Mouse (Mus musculus): Measurements from ENCODE around the gene Arhgef12.

The Arhgef12 gene

DNA sequence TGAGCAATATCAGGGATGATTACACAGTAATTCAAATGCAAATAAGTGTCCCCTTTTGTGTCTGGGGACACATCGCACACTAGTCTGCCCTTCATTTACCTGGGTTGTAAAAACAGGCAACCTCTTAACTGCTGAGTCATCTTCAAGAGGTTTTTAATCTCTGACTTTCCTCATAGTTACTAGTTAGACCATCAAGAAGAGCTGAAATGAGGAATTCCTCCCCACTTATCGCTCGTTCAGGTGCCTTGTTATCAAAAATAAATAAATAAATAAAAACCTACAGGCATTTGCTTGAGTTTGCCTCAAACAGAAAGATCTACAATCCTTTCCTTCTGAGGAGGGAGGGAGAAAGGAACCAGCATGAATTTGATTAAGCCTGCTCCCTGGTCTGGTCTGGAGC, 1.7 kb upstream of the Arhgef12 start:
- DNase-seq (ENCODE audit: low spot score in 2 of 2) = no peak

- DNase-seq (ENCODE audit: low spot score in 2 of 2) = no peak
Observed at GRCm38 (mm10) chr9:43108081-43108480, 1.0 kb upstream of the Arhgef12 start.

DNA sequence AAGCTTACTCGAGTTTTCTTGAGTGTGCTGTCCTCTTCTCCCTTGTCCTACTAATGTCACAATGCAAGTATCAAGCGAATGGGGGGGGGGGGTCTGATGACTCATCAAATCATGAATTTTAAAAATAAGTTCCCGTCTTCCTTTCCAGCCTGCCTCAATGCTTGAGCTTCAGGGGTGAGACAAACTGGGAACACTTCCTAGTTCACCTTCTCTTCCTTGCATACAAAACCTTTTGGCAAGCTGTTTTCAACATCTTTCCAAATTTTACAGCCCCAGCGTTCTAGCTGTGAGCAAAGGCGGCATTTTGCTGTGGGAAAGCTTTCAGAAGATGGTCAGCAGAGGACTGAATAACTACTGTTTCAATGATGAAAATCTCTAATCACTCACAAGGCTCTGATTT, 516 bp upstream of the Arhgef12 start:
- DNase-seq (ENCODE audit: low spot score in 2 of 2) = no peak

DNA sequence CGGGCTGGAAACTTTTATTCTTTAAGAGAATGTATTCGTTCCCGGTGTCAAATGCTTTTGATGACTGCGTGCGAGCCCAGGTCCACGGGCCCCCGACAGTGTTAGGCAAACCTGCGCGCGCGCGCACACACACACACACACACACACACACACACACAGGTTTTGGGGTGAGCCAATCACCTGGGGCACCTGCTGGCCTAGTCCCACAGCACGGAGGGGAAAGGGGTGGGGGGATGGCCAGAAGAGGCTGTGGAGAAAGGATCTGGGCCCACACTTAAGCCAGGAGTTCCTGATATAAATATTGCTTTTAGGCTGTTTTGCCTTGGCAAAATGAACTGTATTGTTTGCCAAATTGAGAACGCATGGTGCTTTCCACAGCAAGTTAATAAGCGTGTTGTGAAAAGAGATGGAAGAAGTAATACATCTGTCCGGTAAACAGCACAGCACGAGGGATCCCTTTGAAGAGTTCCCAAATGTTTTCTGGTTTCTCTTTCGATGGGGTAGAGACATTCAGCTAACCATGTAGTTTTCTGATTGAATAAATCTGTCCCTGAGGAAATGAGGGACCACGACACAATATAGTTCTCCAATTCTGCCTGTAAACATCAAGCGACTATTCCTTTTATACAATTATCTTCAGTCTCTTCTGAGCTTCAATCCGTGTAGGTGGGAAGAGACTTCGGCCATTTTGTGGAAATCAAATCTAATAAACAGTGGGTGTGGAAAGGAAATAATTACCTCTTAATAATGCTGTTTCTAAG, 433 bp downstream of the Arhgef12 start:
- peak in 1 of 2 experiments; percentile 4 for DNase-seq (ENCODE audit: low spot score in 2 of 2)

DNA sequence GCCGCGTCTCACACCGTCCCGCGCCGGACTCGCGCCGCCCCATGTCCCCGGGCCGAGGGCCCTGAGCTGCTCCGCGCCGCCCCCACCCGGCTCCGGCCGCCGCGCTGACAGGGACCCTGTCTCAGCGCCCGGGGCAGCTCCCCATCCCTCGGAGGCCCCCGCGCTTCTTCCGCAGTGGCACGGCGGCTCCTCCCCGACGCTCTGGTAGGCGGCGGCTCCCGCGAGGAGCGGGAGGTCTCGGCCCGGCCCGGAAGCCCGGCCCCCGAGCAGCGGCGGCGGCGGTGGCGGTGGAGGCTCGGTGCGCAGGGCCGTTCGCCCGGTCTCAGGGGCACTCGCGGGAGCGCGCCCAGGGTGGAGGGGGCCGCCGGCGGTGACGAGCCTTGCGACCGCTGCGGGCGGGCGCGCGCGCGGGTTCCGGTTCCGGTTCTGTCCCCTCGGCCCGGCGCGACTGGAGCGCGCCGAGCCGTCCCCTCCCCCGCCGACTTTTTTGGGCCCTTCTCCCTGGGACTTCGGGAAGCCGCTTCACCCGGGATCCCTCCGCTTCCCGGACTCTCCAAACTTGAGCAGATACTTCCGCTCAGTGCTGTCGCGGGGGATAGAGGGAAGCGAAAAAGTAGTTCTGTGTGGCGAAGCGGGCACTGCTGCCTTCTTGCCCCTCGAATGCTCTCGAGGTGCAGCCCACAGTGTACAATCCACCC, 1.2 kb downstream of the Arhgef12 start:
- peak; percentile 11 to 40 for DNase-seq (ENCODE audit: low spot score in 2 of 2)

GRCm38 (mm10) chr9:43104873-43105663, 2.0 kb downstream of the Arhgef12 start:
- DNase-seq (ENCODE audit: low spot score in 2 of 2) = peak in 1 of 2 experiments; percentile 4

GRCm38 (mm10) chr9:43104526-43104872, 2.5 kb downstream of the Arhgef12 start:
- no peak for DNase-seq (ENCODE audit: low spot score in 2 of 2)

- no peak for DNase-seq (ENCODE audit: low spot score in 2 of 2)
Observed at GRCm38 (mm10) chr9:43103675-43104299, 3.3 kb downstream of the Arhgef12 start.

GRCm38 (mm10) chr9:43102931-43103330, 4.1 kb downstream of the Arhgef12 start:
- no peak for DNase-seq (ENCODE audit: low spot score in 2 of 2)

GRCm38 (mm10) chr9:43101936-43102595, 5.0 kb downstream of the Arhgef12 start:
- no peak for DNase-seq (ENCODE audit: low spot score in 2 of 2)

DNA sequence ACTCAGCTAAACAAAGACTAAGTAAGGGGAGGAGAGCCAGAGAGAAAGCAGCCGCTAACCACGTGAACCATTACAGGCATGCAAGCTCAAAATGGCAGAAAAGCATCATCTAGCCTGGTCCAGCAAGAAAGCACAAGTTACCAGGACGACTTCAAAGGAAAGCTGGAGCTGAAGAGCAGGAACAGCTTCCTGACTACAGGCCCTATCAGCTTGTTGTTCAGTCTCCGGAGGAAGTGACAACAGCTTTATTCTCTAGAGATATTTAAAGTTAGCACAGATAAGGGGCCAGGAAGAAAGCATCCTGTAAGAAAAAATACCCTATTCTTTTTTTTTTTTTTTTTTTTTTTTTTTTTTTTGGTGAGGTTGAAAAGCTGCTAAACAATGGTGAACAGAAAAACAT, 8.1 kb downstream of the Arhgef12 start:
- no peak for DNase-seq (ENCODE audit: low spot score in 2 of 2)

DNA sequence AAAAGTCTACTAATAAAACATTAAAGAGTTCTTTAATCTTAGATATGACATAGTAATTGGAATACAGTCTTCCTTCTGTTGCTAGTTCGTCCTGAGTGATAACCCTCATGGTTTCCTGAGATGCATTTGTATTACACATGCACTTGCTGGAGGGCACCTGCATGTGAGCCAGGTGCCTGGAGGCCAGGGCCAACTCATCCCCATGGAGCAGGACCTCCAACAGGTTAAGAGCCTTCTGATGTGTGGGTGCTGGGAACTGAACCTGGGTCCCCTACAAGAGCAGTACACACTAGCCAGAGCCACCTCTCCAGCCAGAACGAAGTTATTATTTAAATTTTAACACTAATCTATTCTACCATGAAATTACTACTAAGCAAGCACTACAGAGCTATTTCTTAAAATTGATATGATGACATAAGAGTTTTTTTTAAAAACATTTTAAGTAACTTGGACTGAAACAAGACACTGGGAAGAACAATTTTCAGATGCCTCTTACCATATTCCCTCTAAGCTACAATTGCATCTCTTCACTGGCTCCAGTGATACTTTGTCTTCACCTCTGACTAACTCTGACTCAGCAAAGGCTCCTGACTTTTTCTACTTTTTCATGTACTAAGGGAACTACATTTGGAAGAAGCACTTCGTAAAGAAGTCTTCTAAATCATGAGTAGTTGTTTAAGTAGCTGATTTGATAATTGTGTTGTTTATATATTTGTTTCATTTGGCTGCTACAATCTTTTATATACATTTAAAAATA, 9.1 kb downstream of the Arhgef12 start:
- no peak for DNase-seq (ENCODE audit: low spot score in 2 of 2)

DNA sequence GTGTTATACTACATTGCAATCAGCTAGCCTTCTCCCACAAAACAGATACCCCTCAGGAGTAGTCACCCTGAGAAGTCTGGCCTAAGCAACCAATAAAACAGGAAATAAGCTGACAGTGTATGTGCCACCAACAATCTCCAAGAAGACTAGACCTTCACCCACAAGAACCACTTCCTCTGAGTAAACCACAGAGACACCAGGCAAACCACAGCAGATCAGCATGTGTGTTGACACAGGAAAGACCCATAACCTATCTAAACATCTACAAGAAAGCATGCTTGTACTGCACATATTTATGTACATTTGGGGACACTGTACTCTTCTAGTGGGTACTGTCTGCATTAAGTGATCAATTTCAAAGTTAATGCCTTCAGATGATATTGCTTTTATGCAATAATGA, 10.7 kb downstream of the Arhgef12 start:
- DNase-seq (ENCODE audit: low spot score in 2 of 2) = peak; percentile 44 to 52

DNA sequence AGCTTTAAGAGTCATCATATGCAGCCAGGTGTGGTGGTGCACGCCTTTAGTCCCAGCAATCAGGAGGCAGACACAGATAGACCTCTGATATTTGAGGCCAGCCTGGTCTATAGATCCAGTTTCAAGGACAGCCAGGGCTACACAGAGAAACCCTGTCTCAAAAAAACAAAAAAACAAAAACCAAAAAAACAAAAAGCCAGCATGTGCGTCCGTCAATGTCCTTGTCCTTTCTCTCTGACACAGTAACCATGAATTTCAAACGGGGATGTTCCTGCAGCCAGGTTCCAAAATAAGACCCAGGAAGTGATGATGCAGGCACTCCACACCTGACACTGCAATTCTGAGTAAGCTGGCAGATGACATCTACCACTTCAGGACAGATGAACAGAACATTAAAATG, 12.2 kb downstream of the Arhgef12 start:
- DNase-seq (ENCODE audit: low spot score in 2 of 2) = no peak

DNA sequence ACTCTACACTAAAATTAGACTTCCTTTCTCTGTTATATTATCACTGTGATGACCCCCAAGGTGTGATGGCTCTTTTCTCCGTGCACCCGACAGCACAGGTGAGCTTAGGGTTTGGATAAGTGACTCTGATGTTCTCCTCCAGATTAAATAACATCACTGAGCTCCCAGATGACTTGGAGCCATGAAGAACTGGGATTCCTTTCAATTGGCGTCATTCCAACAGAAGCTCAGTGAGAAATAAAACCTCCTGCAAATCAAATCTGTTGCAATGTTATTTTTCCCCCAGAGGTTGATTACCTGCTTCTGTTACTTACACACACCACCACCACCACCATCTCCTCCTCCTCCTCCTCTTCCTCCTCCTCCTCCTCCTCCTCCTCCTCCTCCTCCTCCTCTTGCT, 13.2 kb downstream of the Arhgef12 start:
- no peak for DNase-seq (ENCODE audit: low spot score in 2 of 2)

DNA sequence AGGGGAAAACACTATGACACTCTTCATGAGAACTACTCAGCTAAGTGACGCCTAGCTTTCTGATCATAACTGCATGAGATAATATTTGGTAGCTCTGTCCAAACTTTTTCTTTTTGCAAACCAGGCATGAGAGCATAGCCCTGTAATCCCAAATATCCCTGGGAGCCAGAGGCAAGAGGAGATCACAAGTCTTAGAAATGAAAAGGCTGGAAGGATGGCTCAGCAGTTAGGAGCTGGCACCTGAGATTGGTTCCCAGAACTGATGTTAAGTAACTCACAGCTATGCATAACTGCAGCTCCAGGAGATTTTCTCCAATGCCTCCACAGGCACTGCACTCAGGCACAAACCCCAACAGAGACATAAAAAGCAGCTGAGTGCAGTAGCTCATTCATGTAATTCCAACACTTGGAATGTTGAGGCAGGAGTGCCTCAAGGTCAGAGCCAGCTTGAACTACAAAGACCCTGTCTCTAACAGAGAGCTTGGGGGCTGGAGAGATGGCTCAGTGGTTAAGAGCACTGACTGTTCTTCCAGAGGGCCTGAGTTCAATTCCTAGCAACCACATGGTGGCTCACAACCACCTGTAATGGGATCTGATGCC, 21.3 kb downstream of the Arhgef12 start:
- DNase-seq (ENCODE audit: low spot score in 2 of 2) = no peak

GRCm38 (mm10) chr9:43084496-43085362, 22.3 kb downstream of the Arhgef12 start:
- no peak for DNase-seq (ENCODE audit: low spot score in 2 of 2)

- DNase-seq (ENCODE audit: low spot score in 2 of 2) = no peak
Observed at GRCm38 (mm10) chr9:43083441-43084055, 23.5 kb downstream of the Arhgef12 start.

GRCm38 (mm10) chr9:43078711-43079110, 28.3 kb downstream of the Arhgef12 start:
- no peak for DNase-seq (ENCODE audit: low spot score in 2 of 2)
